Mouse (Mus musculus): ENCODE measurements around the gene Greb1.

GRCm38 (mm10) chr12:16728221-16728620, 72.5 kb downstream of the Greb1 start:
- TF ChIP-seq POLR2A (IDR thresholded peaks at IDR 0.05; ENCODE audit: extremely low read depth, insufficient read depth, low read length) (no peak), CTCF (IDR thresholded peaks at IDR 0.05; ENCODE audit: extremely low read depth, insufficient read depth, low read length) (no peak)

Data from cortical plate, adult 2 months (tissue).